12 mouse cellular contexts compared by ENCODE assay signal in genomic region chr15:101086956-101087355, GRCm38 (mm10). TPM values are rescaled to one million over a fixed set of nuclear protein-coding genes. Genes with fewer than 3 reads are reported as not detected.
DNase-seq lines count a peak whose midpoint lies in the region; ATAC-seq and TF ChIP-seq lines count a peak whose summit lies in the region.
"Had no signal": no experiment of that assay in that cellular context is flagged by ENCODE, and none has a peak within 500 bp of the region (broad histone marks: within the 10 kb centered on the region; RNA-seq: fewer than 3 reads in every experiment).

No protein-coding gene starts in this region.

- no peaks in the 10 kb centered on the region for H3K9me3 ChIP-seq in hindbrain, postnatal 0 days (ENCODE audit: low read length)
- H3K9me3 ChIP-seq in hindbrain, embryonic 16.5 days (ENCODE audit: control insufficient read depth, low read length): no peaks in the 10 kb centered on the region
- no peaks in the 10 kb centered on the region for H3K9me3 ChIP-seq in lung, postnatal 0 days (ENCODE audit: low read length)
- no peaks in the 10 kb centered on the region for H3K9me3 ChIP-seq in intestine, embryonic 16.5 days (ENCODE audit: control insufficient read depth, low read length)

- no peaks in the 10 kb centered on the region for H3K4me1 ChIP-seq in hindbrain, postnatal 0 days (ENCODE audit: insufficient read depth, low read length)
- peaks cover 3% of the 10 kb centered on the region; the same call in 1 of the 2 replicates for H3K4me1 ChIP-seq in hindbrain, embryonic 16.5 days (ENCODE audit: control insufficient read depth, insufficient read depth, low read depth, low read length)
- no peaks in the 10 kb centered on the region for H3K4me1 ChIP-seq in lung, postnatal 0 days (ENCODE audit: insufficient read depth, low read depth, low read length)
- peaks cover 4% of the 10 kb centered on the region; the same call in 1 of the 2 replicates for H3K4me1 ChIP-seq in intestine, embryonic 16.5 days (ENCODE audit: control insufficient read depth, insufficient read depth, low read length)

- no peak overlapping the region for H3K4me2 ChIP-seq in hindbrain, postnatal 0 days (ENCODE audit: low read depth, low read length)
- no peak overlapping the region for H3K4me2 ChIP-seq in hindbrain, embryonic 16.5 days (ENCODE audit: low read length)
- no peak overlapping the region for H3K4me2 ChIP-seq in lung, postnatal 0 days (replicated peaks; ENCODE audit: low read depth, low read length)
- no peak overlapping the region for H3K4me2 ChIP-seq in intestine, embryonic 16.5 days (ENCODE audit: low read depth, low read length)
- H3K4me2 ChIP-seq: liver, embryonic 11.5 days had no signal

- 36% methylated on average over 3 of the region's 3 CpGs for WGBS in hindbrain, postnatal 0 days
- WGBS in hindbrain, embryonic 16.5 days: 66% methylated on average over 3 of the region's 3 CpGs
- 36% methylated on average over 3 of the region's 3 CpGs for WGBS in lung, postnatal 0 days
- WGBS in intestine, embryonic 16.5 days: 63% methylated on average over 3 of the region's 3 CpGs

- H3K36me3 ChIP-seq in hindbrain, postnatal 0 days (ENCODE audit: insufficient read depth, low read length): no peaks in the 10 kb centered on the region
- H3K36me3 ChIP-seq in hindbrain, embryonic 16.5 days (ENCODE audit: control insufficient read depth, insufficient read depth, low read length): no peaks in the 10 kb centered on the region
- H3K36me3 ChIP-seq in lung, postnatal 0 days (ENCODE audit: insufficient read depth, low read length): no peaks in the 10 kb centered on the region
- H3K36me3 ChIP-seq in intestine, embryonic 16.5 days (ENCODE audit: control insufficient read depth, insufficient read depth, low read length): no peaks in the 10 kb centered on the region

- no peak for TF ChIP-seq CTCF in hindbrain, postnatal 0 days (IDR thresholded peaks at IDR 0.05; ENCODE audit: low read depth)
- TF ChIP-seq CTCF in lung, postnatal 0 days (IDR thresholded peaks at IDR 0.05): no peak

- no peak for ATAC-seq in hindbrain, postnatal 0 days
- no peak for ATAC-seq in hindbrain, embryonic 16.5 days
- 0 out of 2 replicates have a peak, but pooled peaks have one; percentile 39 for ATAC-seq in lung, postnatal 0 days
- no peak for ATAC-seq in intestine, embryonic 16.5 days
- no peak for ATAC-seq in frontal cortex, adult (ENCODE audit: low TSS enrichment)

- H3K4me3 ChIP-seq in hindbrain, postnatal 0 days (ENCODE audit: low read length): no peak overlapping the region
- H3K4me3 ChIP-seq in hindbrain, embryonic 16.5 days (ENCODE audit: low read length): no peak overlapping the region
- H3K4me3 ChIP-seq in lung, postnatal 0 days (ENCODE audit: low read depth, low read length): no peak overlapping the region
- no peak overlapping the region for H3K4me3 ChIP-seq in intestine, embryonic 16.5 days (ENCODE audit: low read length)

- no peak overlapping the region for H3K27ac ChIP-seq in hindbrain, postnatal 0 days
- no peak overlapping the region for H3K27ac ChIP-seq in hindbrain, embryonic 16.5 days (ENCODE audit: low read depth, low read length)
- no peak overlapping the region for H3K27ac ChIP-seq in lung, postnatal 0 days (ENCODE audit: low read length)
- H3K27ac ChIP-seq in intestine, embryonic 16.5 days (ENCODE audit: low read length): no peak overlapping the region

- peak; percentile 57 for DNase-seq in hindbrain, postnatal 0 days (ENCODE audit: low spot score)
- DNase-seq in adrenal gland, adult 18-20 months (ENCODE audit: low spot score in 2 of 2): peak; percentile 67 to 74
- DNase-seq in gastrocnemius, postnatal 14 days: peak; percentile 63
- DNase-seq in lung, postnatal 0 days (ENCODE audit: low spot score): no peak
- no peak for DNase-seq in thymus, postnatal 14 days
- DNase-seq: thymus, adult 2 months had no signal

- H3K9ac ChIP-seq in hindbrain, postnatal 0 days (replicated peaks; ENCODE audit: low read length): no peak overlapping the region
- no peak overlapping the region for H3K9ac ChIP-seq in hindbrain, embryonic 16.5 days (ENCODE audit: low read depth, low read length)
- H3K9ac ChIP-seq in lung, postnatal 0 days (replicated peaks; ENCODE audit: low read depth): no peak overlapping the region
- H3K9ac ChIP-seq in intestine, embryonic 16.5 days (ENCODE audit: low read depth, low read length): no peak overlapping the region

- no peaks in the 10 kb centered on the region for H3K27me3 ChIP-seq in hindbrain, postnatal 0 days (ENCODE audit: insufficient read depth, low read length)
- H3K27me3 ChIP-seq in hindbrain, embryonic 16.5 days (replicated peaks; ENCODE audit: control insufficient read depth, insufficient read depth, low read length): no peaks in the 10 kb centered on the region
- H3K27me3 ChIP-seq in lung, postnatal 0 days (replicated peaks; ENCODE audit: insufficient read depth, low read length): no peaks in the 10 kb centered on the region
- H3K27me3 ChIP-seq in intestine, embryonic 16.5 days (replicated peaks; ENCODE audit: control insufficient read depth, insufficient read depth, low read length): no peaks in the 10 kb centered on the region

- no peak for TF ChIP-seq EP300 in lung, postnatal 0 days (IDR thresholded peaks at IDR 0.05)

- intact Hi-C loops in gastrocnemius, postnatal 14 days (cut with DNase I; ENCODE audit: low total_unique reads): no loop called here

RNA-seq across cellular contexts. Expression of gene Fignl2, which starts 8.6 kb away (rescaled TPM):
- total RNA-seq in hindbrain, postnatal 0 days (2014; rRNA removed): 2.3 and 4.0 TPM in 2 replicates
- 0.10 and 0.11 TPM in 2 replicates for polyA plus RNA-seq in hindbrain, postnatal 0 days (2015; fragmentation: Nextera tagmentation; extraction: Ambion mirVana)
- 0.06 and 0.09 TPM in 2 replicates for polyA plus RNA-seq in hindbrain, embryonic 16.5 days (2015; fragmentation: Nextera tagmentation; extraction: Ambion mirVana)
- 1 to 10 TPM; 4.7 to 7.1 TPM for total RNA-seq in adrenal gland, adult 18-20 months (2021)
- total RNA-seq in gastrocnemius, postnatal 14 days (2021): 1 to 10 TPM; 1.3 to 1.4 TPM
- 0.48 and 0.60 TPM in 2 replicates for polyA plus RNA-seq in lung, postnatal 0 days (2015; fragmentation: Nextera tagmentation; extraction: Ambion mirVana)
- polyA plus RNA-seq in intestine, embryonic 16.5 days (2015; fragmentation: Nextera tagmentation; extraction: Ambion mirVana): 0.12 TPM in 2 replicates
- total RNA-seq: CH12.LX had no signal

RNA-seq across cellular contexts. Expression of gene Ankrd33, which starts 28.6 kb away (rescaled TPM):
- not detected in 2 replicates for total RNA-seq in hindbrain, postnatal 0 days (2014; rRNA removed)
- polyA plus RNA-seq in hindbrain, postnatal 0 days (2015; fragmentation: Nextera tagmentation; extraction: Ambion mirVana): not detected in 2 replicates
- polyA plus RNA-seq in hindbrain, embryonic 16.5 days (2015; fragmentation: Nextera tagmentation; extraction: Ambion mirVana): not detected in 2 replicates
- under 1 TPM; 0.42 to 0.70 TPM for total RNA-seq in adrenal gland, adult 18-20 months (2021)
- total RNA-seq in gastrocnemius, postnatal 14 days (2021): not detected
- polyA plus RNA-seq in lung, postnatal 0 days (2015; fragmentation: Nextera tagmentation; extraction: Ambion mirVana): 0.13 TPM in 1 of 2 replicates, not detected in the other
- not detected in 2 replicates for polyA plus RNA-seq in intestine, embryonic 16.5 days (2015; fragmentation: Nextera tagmentation; extraction: Ambion mirVana)
- total RNA-seq: CH12.LX; monocyte, adult 5-6 weeks had no signal
- polyA plus RNA-seq: liver, embryonic 11.5 days; thymus, adult 2 months had no signal

RNA-seq across cellular contexts. Expression of gene Gm47841, which starts 39.8 kb away (rescaled TPM):
- not detected in 2 replicates for total RNA-seq in hindbrain, postnatal 0 days (2014; rRNA removed)
- polyA plus RNA-seq in hindbrain, postnatal 0 days (2015; fragmentation: Nextera tagmentation; extraction: Ambion mirVana): not detected in 2 replicates
- not detected in 2 replicates for polyA plus RNA-seq in hindbrain, embryonic 16.5 days (2015; fragmentation: Nextera tagmentation; extraction: Ambion mirVana)
- total RNA-seq in adrenal gland, adult 18-20 months (2021): not detected
- not detected for total RNA-seq in gastrocnemius, postnatal 14 days (2021)
- not detected in 2 replicates for polyA plus RNA-seq in lung, postnatal 0 days (2015; fragmentation: Nextera tagmentation; extraction: Ambion mirVana)
- polyA plus RNA-seq in intestine, embryonic 16.5 days (2015; fragmentation: Nextera tagmentation; extraction: Ambion mirVana): not detected in 2 replicates
- total RNA-seq: CH12.LX; monocyte, adult 5-6 weeks had no signal
- polyA plus RNA-seq: liver, embryonic 11.5 days; thymus, adult 2 months had no signal

RNA-seq across cellular contexts. Expression of gene Acvrl1, which starts 41.4 kb away (rescaled TPM):
- total RNA-seq in hindbrain, postnatal 0 days (2014; rRNA removed): 16.8 and 21.6 TPM in 2 replicates
- polyA plus RNA-seq in hindbrain, postnatal 0 days (2015; fragmentation: Nextera tagmentation; extraction: Ambion mirVana): 7.0 and 7.3 TPM in 2 replicates
- 10.2 and 12.7 TPM in 2 replicates for polyA plus RNA-seq in hindbrain, embryonic 16.5 days (2015; fragmentation: Nextera tagmentation; extraction: Ambion mirVana)
- total RNA-seq in adrenal gland, adult 18-20 months (2021): 10 to 100 TPM; 19.1 to 26.1 TPM
- total RNA-seq in gastrocnemius, postnatal 14 days (2021): 10 to 100 TPM; 12.9 to 15.0 TPM
- 159 and 168 TPM in 2 replicates for polyA plus RNA-seq in lung, postnatal 0 days (2015; fragmentation: Nextera tagmentation; extraction: Ambion mirVana)
- 31.2 and 31.9 TPM in 2 replicates for polyA plus RNA-seq in intestine, embryonic 16.5 days (2015; fragmentation: Nextera tagmentation; extraction: Ambion mirVana)

Comparison
In these comparisons a context has a peak if more than half of its experiments do, and no peak if none do; other contexts are left out.
1. DNase-seq: peak in hindbrain, postnatal 0 days (single experiment), adrenal gland, adult 18-20 months (2 of 2) and gastrocnemius, postnatal 14 days (single experiment); none in lung, postnatal 0 days (single experiment) and thymus, postnatal 14 days (single experiment).